Mouse (Mus musculus) neutrophil, adult 5-6 weeks (primary cell): ENCODE data around the gene Fgf2. TPM values are rescaled to one million over a fixed set of nuclear protein-coding genes. Genes with fewer than 3 reads are reported as not detected.
A peak's percentile ranks its signal among the peaks of the same experiment; 100 is the strongest.

Experiments used
- ATAC-seq: fragments of 151-379, 151-347 bp; 2 replicates; pipeline ENCODE4 v1.8.0; 2017; ENCODE audit warnings: mild to moderate bottlenecking, moderate TSS enrichment; ENCODE audit not compliant: insufficient number of reproducible peaks, poor library complexity, low FRiP score, severe bottlenecking; ENCODE audit errors: extremely low read depth
- total RNA-seq: library from RNA; stranded (forward); fragments of 200-1000 nt; gene quantifications from 2 replicates; pipeline ENCODE4 v1.2.3, GENCODE M21; 2017

The Fgf2 gene
- total RNA-seq, 1 experiment from 2014 or later: 0.23 TPM

GRCm38 (mm10) chr3:37349166-37349548, 1.0 kb downstream of the Fgf2 start:
- no peak for ATAC-seq

- ATAC-seq: no peak
Observed at GRCm38 (mm10) chr3:37350386-37350785, 2.2 kb downstream of the Fgf2 start.

GRCm38 (mm10) chr3:37353951-37354481, 5.9 kb downstream of the Fgf2 start:
- no peak for ATAC-seq

- no peak for ATAC-seq
Observed at GRCm38 (mm10) chr3:37354737-37355136, 6.6 kb downstream of the Fgf2 start.

GRCm38 (mm10) chr3:37360729-37361128, 12.6 kb downstream of the Fgf2 start:
- 0 out of 2 replicates have a peak, but pooled peaks have one; percentile 13 for ATAC-seq

GRCm38 (mm10) chr3:37365144-37365543, 17.0 kb downstream of the Fgf2 start:
- no peak for ATAC-seq

- no peak for ATAC-seq
Observed at GRCm38 (mm10) chr3:37365976-37366375, 17.8 kb downstream of the Fgf2 start.

- no peak for ATAC-seq
Observed at GRCm38 (mm10) chr3:37366381-37367053, 18.4 kb downstream of the Fgf2 start.

GRCm38 (mm10) chr3:37370407-37370806, 22.3 kb downstream of the Fgf2 start:
- ATAC-seq: no peak

- no peak for ATAC-seq
Observed at GRCm38 (mm10) chr3:37373712-37374111, 25.6 kb downstream of the Fgf2 start.

- no peak for ATAC-seq
Observed at GRCm38 (mm10) chr3:37377926-37378325, 29.8 kb downstream of the Fgf2 start.

- no peak for ATAC-seq
Observed at GRCm38 (mm10) chr3:37378412-37378811, 30.3 kb downstream of the Fgf2 start.

- ATAC-seq: no peak
Observed at GRCm38 (mm10) chr3:37379201-37379600, 31.1 kb downstream of the Fgf2 start.

GRCm38 (mm10) chr3:37379930-37380881, 32.1 kb downstream of the Fgf2 start:
- ATAC-seq: no peak

- ATAC-seq: no peak
Observed at GRCm38 (mm10) chr3:37381457-37381856, 33.3 kb downstream of the Fgf2 start.

- ATAC-seq: no peak
Observed at GRCm38 (mm10) chr3:37383096-37383765, 35.1 kb downstream of the Fgf2 start.

GRCm38 (mm10) chr3:37387310-37387709, 39.2 kb downstream of the Fgf2 start:
- ATAC-seq: no peak

GRCm38 (mm10) chr3:37396930-37397608, 48.9 kb downstream of the Fgf2 start:
- ATAC-seq: no peak

GRCm38 (mm10) chr3:37397646-37398045, 49.5 kb downstream of the Fgf2 start:
- no peak for ATAC-seq
